Mouse (Mus musculus) stomach, postnatal 0 days (tissue): Measurements from ENCODE around the gene Creb3l2. TPM values are rescaled to one million over a fixed set of nuclear protein-coding genes. Genes with fewer than 3 reads are reported as not detected.
A peak's percentile ranks its signal among the peaks of the same experiment; 100 is the strongest.
"Not testable (repeated sequence)": the region's sequence is repeated elsewhere in the genome, so short reads cannot be mapped to it uniquely, and the experiment has no call there.

Source experiments
- ATAC-seq: fragments of 200-750 bp; cut with Nextera tagmentation; 2 replicates; pipeline ENCODE4 v1.8.0; 2017; ENCODE audit not compliant: low FRiP score, low TSS enrichment
- DNase-seq: peaks from one replicate; pipeline ENCODE4 v3.0.0-alpha.2; 2016; ENCODE audit warnings: low spot score
- H3K27ac ChIP-seq: fragments of 300-500 bp; sonication (generic); replicated peaks from 2 replicates; pipeline ENCODE4 v1.5.1; 2014; ENCODE audit warnings: mild to moderate bottlenecking, control low read depth
- H3K27me3 ChIP-seq: fragments of 300-500 bp; sonication (generic); 2 replicates; pipeline ENCODE4 v1.6.1; 2014; ENCODE audit warnings: low read length; ENCODE audit not compliant: control insufficient read depth, insufficient read depth
- H3K36me3 ChIP-seq: fragments of 300-500 bp; sonication (generic); 2 replicates; pipeline ENCODE4 v1.6.1; 2014; ENCODE audit warnings: low read length, mixed read lengths; ENCODE audit not compliant: control insufficient read depth, insufficient read depth
- H3K4me1 ChIP-seq: fragments of 300-500 bp; sonication (generic); replicated peaks from 2 replicates; pipeline ENCODE4 v1.6.1; 2014; ENCODE audit warnings: antibody characterized with exemption; ENCODE audit not compliant: control insufficient read depth, insufficient read depth
- H3K4me2 ChIP-seq: fragments of 300-500 bp; sonication (generic); replicated peaks from 2 replicates; pipeline ENCODE4 v1.6.1; 2014; ENCODE audit warnings: low read depth, mild to moderate bottlenecking, control low read depth, moderate library complexity
- H3K4me3 ChIP-seq: fragments of 300-500 bp; sonication (generic); 2 replicates; pipeline ENCODE4 v1.5.1; 2014; ENCODE audit warnings: low read depth, low read length, control low read depth
- H3K9ac ChIP-seq: fragments of 300-500 bp; sonication (generic); 2 replicates; pipeline ENCODE4 v1.6.1; 2014; ENCODE audit warnings: mild to moderate bottlenecking, low read length, control low read depth, mixed read lengths
- H3K9me3 ChIP-seq: fragments of 300-500 bp; sonication (generic); 2 replicates; pipeline ENCODE4 v1.6.1; 2016; ENCODE audit warnings: low read length; ENCODE audit not compliant: control insufficient read depth
- CTCF ChIP-seq: IDR thresholded peaks from 2 replicates; pipeline ENCODE4 v1.5.1; 2016; ENCODE audit warnings: antibody characterized with exemption, low read depth, mild to moderate bottlenecking, moderate library complexity
- EP300 ChIP-seq: optimal IDR thresholded peaks from 2 replicates; pipeline ENCODE3; 2016; ENCODE audit warnings: antibody characterized with exemption
- WGBS: fragments of 180-500 bp; shearing (Covaris S2); extraction: QIAGEN DNeasy Blood & Tissue Kit; methylation state at CpG from one replicate; pipeline ENCODE4 v1.1.7; 2014; 5-methylcytosine and 5-hydroxymethylcytosine counted together
- polyA plus RNA-seq: library from polyadenylated mRNA; unstranded; fragments of >200 nt; fragmentation: Nextera tagmentation; extraction: Ambion mirVana; gene quantifications from 2 replicates; pipeline ENCODE4 v1.2.1, GENCODE M21; 2015

Creb3l2 gene
- polyA plus RNA-seq, 1 experiment from 2014 or later, result 8.5 TPM

DNA sequence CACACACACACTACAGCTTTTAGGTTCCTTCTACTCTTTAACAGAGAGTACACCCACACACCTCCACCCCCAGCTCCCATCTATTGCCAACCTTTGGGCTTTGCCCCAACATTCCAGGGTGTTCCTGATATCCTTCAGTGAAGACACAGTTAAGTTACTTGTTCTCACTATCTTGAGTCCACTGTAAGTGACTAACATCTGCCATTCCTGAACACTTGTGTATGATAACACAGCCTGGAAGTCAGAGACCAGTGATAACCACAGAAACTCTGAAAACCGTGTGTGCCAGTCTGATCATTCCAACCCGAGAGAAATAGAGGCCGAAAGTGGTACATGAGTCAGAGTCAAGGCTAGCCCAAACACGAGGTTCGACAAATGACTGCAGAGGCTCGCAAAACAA is 53.4 kb downstream of the Creb3l2 start:
- no peak overlapping the region for H3K4me2 ChIP-seq
- H3K9ac ChIP-seq, result no peak overlapping the region
- DNase-seq, result no peak
- 0 out of 2 replicates have a peak, but pooled peaks cover 3% of the 10 kb centered on the region for H3K4me1 ChIP-seq
- TF ChIP-seq CTCF (no peak), EP300 (no peak)
- no peak for ATAC-seq
- no peak overlapping the region for H3K4me3 ChIP-seq
- H3K27me3 ChIP-seq, result no peaks in the 10 kb centered on the region
- H3K9me3 ChIP-seq, result no peaks in the 10 kb centered on the region
- no peaks in the 10 kb centered on the region; the same call in 1 of the 2 replicates for H3K36me3 ChIP-seq
- H3K27ac ChIP-seq, result no peak overlapping the region
- 76% methylated on average over 6 of the region's 6 CpGs for WGBS

DNA sequence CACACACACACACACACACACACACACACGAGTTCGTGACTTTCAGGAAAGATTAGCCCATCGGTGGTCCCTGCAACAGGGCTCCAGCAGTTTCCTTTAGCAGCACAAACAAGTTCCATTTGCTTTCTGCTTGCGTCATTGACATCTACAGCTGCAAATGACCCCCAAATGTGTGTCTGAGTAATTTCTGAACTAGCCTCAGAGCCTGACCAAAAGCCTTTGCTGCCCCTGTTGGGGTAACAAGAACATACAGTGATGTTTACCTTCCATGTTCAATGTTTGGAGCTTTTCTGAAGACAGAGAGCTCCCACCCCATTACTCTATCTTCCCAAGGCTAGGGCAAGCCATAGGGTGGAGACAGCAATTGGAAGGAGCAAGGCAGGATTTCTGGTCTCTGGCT is 54.7 kb downstream of the Creb3l2 start:
- no peak overlapping the region for H3K9ac ChIP-seq
- WGBS, result 68% methylated on average over 4 of the region's 4 CpGs
- DNase-seq (no peak), ATAC-seq (no peak)
- no peaks in the 10 kb centered on the region for H3K9me3 ChIP-seq
- no peak overlapping the region for H3K4me2 ChIP-seq
- no peak for TF ChIP-seq CTCF
- no peak for TF ChIP-seq EP300
- 0 out of 2 replicates have a peak, but pooled peaks cover 3% of the 10 kb centered on the region for H3K4me1 ChIP-seq
- H3K4me3 ChIP-seq, result no peak overlapping the region
- no peaks in the 10 kb centered on the region; the same call in 1 of the 2 replicates for H3K36me3 ChIP-seq
- H3K27ac ChIP-seq, result no peak overlapping the region
- H3K27me3 ChIP-seq, result no peaks in the 10 kb centered on the region

DNA sequence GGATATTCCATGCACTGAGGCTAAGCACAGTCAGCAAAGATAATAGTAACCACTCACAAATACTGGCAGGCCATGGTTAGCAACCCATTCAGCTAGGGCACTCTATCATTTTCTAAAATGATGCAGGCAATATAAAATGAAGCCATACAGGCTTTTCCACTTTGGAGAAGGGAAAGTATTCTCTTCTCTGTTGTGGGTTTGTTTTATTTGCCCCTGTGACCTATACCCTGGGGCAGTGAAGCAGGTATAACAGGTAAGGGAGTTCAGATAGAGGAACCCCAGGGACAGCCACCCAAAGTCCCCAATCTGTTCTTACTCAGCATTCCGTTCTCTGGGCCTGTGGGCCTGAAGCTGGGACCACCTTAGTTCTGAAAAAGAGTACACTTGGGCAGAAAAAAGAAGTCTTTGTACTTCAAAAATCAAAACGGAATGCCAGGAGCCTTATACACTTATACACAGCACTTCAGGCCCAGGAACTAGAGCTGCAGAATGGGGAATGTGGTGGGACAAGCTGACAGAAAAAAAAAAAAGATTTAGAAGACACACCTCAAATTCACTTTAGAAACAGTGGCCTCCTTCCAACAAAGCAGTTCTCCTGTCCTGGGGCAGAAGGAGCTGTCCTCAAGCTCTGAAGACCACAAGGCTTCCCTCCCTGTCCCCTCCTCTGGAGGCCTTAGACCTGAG is 56.2 kb downstream of the Creb3l2 start:
- DNase-seq (no peak), ATAC-seq (peak; percentile 55; the same call in 1 of the 2 replicates)
- no peak overlapping the region for H3K4me3 ChIP-seq
- H3K36me3 ChIP-seq, result no peaks in the 10 kb centered on the region; the same call in 1 of the 2 replicates
- TF ChIP-seq EP300, result peak; percentile 63
- no peak for TF ChIP-seq CTCF
- H3K4me2 ChIP-seq, result no peak overlapping the region
- no peaks in the 10 kb centered on the region for H3K27me3 ChIP-seq
- 58% methylated on average over 2 of the region's 2 CpGs for WGBS
- H3K9me3 ChIP-seq, result no peaks in the 10 kb centered on the region
- no peaks in the 10 kb centered on the region for H3K4me1 ChIP-seq
- H3K27ac ChIP-seq, result 0 out of 2 replicates have a peak overlapping the region, but pooled peaks have one; percentile 49
- no peak overlapping the region for H3K9ac ChIP-seq

DNA sequence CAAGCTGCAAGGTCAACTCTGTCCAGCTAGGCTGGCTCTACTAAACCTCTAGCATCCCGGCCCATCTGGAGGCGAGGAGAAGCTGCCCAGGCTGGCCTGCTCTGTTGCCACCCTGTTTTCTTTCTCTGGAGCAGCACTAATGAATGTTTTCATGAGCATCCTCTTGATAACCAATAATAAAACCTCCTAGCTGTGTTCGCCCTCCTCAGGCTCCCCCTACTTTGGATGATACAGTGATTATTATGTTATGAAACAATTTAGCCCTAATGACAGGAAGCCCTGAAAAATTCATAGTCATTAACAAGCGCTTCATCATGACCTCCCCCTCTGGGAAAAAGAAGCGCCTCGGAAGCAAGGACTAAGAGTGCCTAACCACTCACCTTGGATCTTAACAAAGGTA is 59.2 kb downstream of the Creb3l2 start:
- 90% methylated on average over 6 of the region's 6 CpGs for WGBS
- Histone ChIP-seq H3K4me1 (no peaks in the 10 kb centered on the region), H3K4me3 (no peak overlapping the region), H3K9ac (no peak overlapping the region), H3K27me3 (no peaks in the 10 kb centered on the region), H3K27ac (no peak overlapping the region), H3K9me3 (no peaks in the 10 kb centered on the region), H3K4me2 (no peak overlapping the region), H3K36me3 (peaks cover 2% of the 10 kb centered on the region; the same call in 1 of the 2 replicates)
- ATAC-seq, result no peak
- no peak for DNase-seq
- no peak for TF ChIP-seq CTCF
- TF ChIP-seq EP300, result no peak

DNA sequence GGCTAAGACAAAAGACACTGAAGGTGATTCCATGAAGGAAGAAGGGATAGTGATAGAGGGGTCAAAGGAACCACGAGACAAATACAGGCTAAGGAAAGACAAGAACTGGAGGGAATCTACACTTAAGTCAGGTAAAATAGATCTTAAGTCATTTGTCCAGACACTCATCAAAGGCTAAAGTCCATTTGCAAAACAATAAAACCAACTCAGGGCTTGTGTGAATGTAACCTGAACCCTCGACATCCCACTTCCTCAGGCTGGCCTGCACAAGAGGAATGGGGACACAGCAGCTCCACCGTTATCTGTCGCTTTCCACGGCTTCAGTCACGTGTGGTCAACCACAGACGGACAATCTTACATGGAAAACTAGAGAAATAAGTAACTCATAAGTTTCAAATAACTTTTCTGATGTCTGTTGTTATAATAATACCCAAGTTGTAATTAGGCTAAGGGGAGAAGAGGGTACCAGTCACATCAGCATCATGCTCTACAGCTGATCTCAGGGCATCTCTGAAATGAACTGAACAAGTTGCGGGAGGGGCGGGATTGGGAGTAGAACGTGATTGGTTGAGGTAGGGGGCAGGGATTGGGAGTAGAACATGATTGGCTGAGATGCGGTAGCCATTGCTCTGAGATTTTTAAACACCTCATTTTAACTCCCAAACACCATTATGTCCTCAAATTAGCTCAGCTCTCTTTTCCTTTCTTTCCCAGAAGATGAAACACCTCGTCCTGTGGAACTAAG is 63.9 kb downstream of the Creb3l2 start:
- Histone ChIP-seq H3K27ac (no peak overlapping the region), H3K27me3 (no peaks in the 10 kb centered on the region), H3K4me3 (no peak overlapping the region), H3K4me2 (no peak overlapping the region), H3K9me3 (no peaks in the 10 kb centered on the region), H3K36me3 (0 out of 2 replicates have a peak, but pooled peaks cover 2% of the 10 kb centered on the region), H3K4me1 (no peaks in the 10 kb centered on the region), H3K9ac (no peak overlapping the region)
- DNase-seq (no peak), ATAC-seq (no peak)
- 89% methylated on average over 12 of the region's 12 CpGs for WGBS
- no peak for TF ChIP-seq EP300
- TF ChIP-seq CTCF, result no peak

DNA sequence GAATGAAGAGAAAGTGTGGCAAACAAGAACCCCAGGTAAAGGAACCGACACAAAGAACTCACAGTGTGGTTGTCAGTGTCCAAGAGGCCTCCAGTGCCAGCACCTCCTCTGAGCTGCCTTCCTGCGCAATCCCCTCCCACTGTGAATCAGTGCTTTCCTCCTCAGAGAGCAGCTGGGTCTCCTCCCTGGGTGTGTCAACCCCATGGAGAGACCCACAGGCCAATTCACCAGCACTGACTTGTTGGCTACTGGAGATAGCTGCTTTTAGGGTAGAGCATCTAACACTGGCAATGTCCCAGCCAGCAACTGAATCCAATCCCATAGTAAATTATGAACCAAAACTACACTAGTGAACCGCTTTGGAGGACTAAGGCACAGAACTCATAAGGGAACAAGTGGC is 64.6 kb downstream of the Creb3l2 start:
- H3K27me3 ChIP-seq, DNase-seq, H3K9me3 ChIP-seq, H3K9ac ChIP-seq, ATAC-seq, H3K4me3 ChIP-seq, H3K4me1 ChIP-seq, H3K27ac ChIP-seq, H3K4me2 ChIP-seq, H3K36me3 ChIP-seq: not testable (repeated sequence)
- WGBS, result 71% methylated on average over 3 of the region's 3 CpGs
